Mouse (Mus musculus): ENCODE measurements at regions not wholly inside any gene's neighbourhood (a gene's known extent, or its start where the extent isn't known, plus 50 kb on each side); places are given as distances from the start of the nearest gene placed in this dataset.

GRCm38 (mm10) chr13:116243272-116243784, 66.2 kb downstream of the Isl1 start:
- DNase-seq (ENCODE audit: low spot score): no peak

DNA sequence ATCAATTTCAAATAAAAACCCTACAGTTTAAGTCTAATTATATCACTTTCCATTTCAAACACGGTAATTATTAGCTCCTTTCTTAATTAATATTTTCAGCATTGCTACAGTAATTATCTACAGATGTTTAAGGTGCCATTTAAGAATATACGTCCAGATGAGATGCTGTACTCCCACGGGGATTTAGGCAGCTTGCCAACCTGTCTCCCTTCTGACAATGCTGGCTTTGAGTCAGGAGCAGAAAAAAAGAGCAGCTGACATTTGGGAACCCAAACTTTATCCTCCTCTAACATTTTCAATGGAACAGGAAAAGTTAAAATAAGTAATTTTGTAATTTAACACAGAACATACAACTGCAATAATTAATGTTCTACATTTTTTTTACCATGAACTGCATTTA, 94.4 kb downstream of the Isl1 start:
- DNase-seq (ENCODE audit: low spot score): peak; percentile 44

DNA sequence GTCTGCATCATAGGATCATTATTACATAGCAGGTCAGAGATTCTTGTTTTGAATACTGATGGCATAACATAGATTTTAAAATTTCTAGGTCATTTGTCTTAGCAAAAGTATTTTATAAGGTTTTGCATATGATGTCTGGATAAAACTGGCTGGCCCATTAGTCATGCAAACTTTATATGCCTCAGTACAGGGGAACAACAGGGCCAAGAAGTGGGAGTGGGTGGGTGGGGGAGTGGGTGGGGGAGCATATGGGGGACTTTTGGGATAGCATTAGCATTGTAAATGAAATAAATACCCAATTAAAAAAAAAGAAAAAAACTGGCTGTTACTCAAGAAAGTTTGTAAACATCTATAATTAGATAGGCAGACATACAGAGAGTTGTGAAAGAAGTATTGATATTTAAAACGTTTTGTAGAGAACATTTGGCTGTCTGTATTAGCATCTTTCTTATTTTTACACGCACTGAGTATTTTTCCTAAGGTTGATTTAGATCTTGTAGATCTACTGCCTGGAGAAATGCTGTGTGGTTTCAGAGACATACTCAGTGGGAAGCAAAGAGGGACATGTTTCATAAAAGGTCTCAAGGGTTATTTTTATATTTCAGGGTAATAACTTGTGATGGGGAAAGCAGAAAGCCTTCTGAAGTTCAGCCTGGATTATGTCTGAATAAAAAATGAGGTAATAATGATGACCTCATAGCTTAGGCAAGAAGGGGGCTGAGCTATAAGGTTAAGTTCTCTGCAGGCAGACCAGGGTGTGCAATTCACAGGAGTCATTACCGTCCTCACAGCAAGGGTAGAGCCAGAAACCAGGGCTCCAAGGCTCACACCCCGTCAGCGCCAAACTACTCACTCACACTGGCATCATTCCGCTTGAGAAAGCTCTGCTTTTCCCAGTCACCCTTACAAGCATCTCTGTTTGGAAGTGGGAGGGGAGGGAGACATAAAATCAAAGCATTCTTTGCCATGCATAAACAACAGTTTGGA, 95.4 kb downstream of the Isl1 start:
- DNase-seq (ENCODE audit: low spot score): peak; percentile 14

GRCm38 (mm10) chr13:116201177-116201920, 108.1 kb downstream of the Isl1 start:
- DNase-seq (ENCODE audit: low spot score): peak; percentile 75

- no peak for DNase-seq (ENCODE audit: low spot score)
Observed at GRCm38 (mm10) chr13:116187059-116187458, 122.4 kb downstream of the Isl1 start.

GRCm38 (mm10) chr13:116177781-116178180, 131.7 kb downstream of the Isl1 start:
- no peak for DNase-seq (ENCODE audit: low spot score)

DNA sequence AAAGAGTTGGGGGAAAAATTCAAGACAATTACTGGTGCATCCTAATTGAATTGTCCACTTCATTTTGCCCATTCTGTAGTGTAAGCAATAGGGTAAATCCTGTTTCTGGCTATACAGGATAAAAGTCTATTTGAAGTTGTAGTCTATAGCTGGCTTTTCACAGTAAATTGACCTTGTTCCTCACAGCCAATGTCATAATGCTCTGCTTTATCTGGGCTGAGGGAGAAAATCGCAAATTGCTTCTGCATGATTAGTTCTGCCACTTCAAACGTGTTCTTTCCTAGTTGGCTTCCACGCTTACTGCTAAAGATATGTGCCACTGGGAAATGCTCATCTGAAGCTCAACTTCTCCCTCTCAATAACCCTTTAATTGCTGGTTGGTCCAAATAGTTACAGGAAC, 134.5 kb downstream of the Isl1 start:
- no peak for DNase-seq (ENCODE audit: low spot score)

- DNase-seq (ENCODE audit: low spot score): no peak
Observed at GRCm38 (mm10) chr13:116173866-116174265, 135.6 kb downstream of the Isl1 start.

DNA sequence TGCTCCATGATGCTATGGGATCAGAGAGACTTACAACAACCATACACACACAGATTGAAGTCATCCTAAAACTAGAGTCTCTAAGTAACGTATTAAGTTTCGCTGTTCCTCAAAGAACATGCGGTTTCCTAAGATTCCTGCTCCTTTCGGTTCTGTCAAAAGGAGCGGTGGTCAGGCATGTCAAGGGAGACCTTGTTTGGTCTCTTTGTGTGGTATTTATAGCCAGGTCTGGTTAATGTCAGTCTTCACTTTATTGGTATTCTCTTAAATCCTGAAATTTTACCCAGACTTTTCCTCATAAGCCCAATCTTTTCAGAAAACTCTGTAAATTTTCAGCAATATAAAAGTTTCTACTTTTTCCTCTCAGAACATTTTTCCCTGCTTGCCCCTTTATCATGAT, 166.5 kb downstream of the Isl1 start:
- DNase-seq (ENCODE audit: low spot score): no peak

DNA sequence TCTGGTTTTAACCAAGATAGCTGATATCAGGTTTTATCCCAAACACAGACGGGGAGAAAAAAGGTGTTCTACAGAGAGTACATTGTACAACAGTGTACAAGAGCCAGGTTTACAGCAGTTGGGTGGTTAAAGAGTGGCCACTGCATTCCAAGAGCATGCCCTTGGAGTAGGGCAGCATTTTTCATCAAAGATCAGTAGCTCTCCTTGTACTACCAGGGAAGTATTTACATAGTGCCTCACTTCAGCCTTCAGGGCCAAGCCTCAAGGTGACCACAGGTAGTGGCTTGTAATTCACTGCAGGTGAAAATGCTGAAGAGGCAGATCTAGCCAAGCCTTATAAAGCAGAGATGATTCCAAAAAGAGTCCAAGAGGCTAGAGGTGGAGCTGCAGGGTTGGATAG, 190.8 kb downstream of the Isl1 start:
- DNase-seq (ENCODE audit: low spot score): no peak

DNA sequence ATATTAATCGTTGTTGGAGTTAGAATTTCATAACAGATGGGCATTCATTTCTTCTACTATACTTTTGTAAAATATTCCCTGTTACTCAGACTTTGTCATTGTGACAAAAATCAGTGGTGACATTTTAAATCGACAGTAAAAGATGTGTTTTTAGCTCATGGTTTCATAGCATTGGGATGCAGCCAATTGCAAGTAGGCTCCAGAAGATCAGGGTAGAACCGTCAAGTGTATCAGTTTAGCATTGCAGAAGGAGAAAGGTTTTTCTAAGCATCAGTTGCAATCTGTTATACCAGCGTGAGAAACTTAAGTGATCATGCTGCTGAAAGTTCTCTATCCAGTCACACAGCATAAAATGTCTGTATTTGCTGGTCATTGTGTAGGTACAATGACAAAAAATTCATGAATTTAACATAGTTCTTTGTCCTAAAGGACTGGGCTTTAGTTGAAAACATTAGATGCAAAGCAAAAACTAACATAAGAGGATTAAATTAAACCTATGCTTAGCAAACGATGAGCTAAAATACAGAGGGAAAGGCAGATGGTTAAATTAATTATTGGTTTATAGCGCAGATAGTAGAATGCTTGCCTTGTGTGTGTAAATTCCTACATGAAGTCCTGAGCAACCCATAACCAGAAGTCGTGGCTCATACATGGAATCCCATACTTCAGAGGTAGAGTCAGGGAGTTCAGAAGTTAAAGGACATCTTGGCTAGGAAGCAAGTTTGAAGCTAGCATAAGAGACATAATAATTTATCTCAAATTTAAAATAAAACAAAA, 198.3 kb downstream of the Isl1 start:
- no peak for DNase-seq (ENCODE audit: low spot score)

- DNase-seq (ENCODE audit: low spot score): no peak
Observed at GRCm38 (mm10) chr13:116110578-116110977, 198.9 kb downstream of the Isl1 start.

GRCm38 (mm10) chr13:116087541-116088308, 221.8 kb downstream of the Isl1 start:
- DNase-seq (ENCODE audit: low spot score): peak; percentile 72

GRCm38 (mm10) chr13:116087140-116087539, 222.3 kb downstream of the Isl1 start:
- peak; percentile 8 for DNase-seq (ENCODE audit: low spot score)

DNA sequence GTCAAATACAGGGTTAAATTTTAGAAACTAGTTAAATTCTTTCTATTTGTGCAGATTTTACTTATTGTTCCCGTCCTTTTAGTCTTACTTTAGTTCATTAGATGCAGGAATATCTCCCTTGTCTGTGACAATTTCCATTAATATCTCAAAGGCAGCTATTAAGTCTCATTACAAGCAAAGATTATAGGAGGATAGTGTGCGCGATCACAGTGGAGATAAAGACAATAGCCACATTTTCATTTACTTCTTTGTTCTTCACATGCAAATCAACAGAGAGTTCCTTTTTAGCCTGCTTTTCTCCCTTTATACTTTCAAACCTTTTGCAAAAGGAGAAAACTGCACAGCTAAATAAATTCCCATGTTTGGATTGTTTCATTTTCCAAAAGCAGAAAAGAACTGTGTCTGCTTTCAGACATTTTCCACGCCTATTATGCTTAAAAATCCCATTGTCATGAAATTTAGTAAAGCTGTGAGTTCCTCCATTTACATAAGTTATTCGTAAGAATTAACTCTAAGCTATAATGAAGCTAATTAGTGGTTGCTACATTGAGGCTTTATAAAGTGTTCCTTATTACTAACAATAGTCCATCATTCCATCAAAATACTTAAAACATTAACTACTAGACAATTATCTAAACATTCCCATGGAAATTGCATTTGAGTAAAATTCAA, 252.4 kb downstream of the Isl1 start:
- DNase-seq (ENCODE audit: low spot score): no peak

DNA sequence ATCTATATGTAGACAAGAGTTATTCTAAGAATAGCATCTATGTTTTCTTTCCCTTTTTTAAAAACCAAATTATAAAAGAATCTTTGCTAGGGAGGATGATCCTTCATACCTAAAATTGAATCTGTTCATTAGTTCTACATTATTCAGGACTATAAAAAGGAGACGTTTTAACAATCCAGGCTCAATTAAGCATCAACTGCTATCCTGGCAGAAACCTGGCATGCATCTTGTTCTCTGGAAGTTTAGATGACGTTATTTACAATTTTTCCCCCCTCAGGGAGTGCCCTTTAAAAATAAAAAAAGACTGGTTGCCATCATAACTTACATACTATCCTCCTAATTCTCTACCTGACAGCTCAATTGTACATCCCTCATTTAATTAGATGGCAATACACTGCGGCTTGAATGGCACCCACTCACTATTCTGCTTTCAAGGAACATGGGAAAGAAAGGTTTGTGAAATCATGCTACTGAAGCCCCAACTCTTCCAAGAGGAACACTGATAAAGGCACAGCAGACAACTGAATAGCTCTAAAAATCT, 253.3 kb downstream of the Isl1 start:
- no peak for DNase-seq (ENCODE audit: low spot score)

DNA sequence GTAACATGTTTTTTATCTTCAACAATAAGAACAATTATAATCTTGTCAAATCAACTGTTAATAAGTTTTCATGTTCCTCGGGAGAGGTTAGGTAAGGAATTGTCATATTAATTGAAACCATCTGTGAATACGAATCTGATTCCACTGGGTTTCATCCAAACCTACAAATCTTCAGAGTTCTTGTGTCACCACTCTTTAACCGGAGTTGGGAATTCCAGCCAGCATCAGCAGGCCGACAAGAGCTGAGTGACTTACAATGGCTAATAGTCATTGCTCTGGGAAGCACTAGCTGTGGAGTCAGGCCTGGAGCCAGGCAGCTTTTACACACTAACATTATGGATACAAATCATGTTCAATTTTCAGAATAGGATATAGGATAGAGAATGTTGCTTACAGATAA, 273.3 kb downstream of the Isl1 start:
- DNase-seq (ENCODE audit: low spot score): no peak

- DNase-seq (ENCODE audit: low spot score): no peak
Observed at GRCm38 (mm10) chr13:116030152-116030720, 279.3 kb downstream of the Isl1 start.

- no peak for DNase-seq (ENCODE audit: low spot score)
Observed at GRCm38 (mm10) chr13:116028583-116028982, 280.9 kb downstream of the Isl1 start.

- no peak for DNase-seq (ENCODE audit: low spot score)
Observed at GRCm38 (mm10) chr13:116027147-116027546, 282.3 kb downstream of the Isl1 start.

Measured in MN1 (cell line).